Mouse (Mus musculus) bone marrow, adult 2 months (tissue): ENCODE results near the gene Gtf3c2. TPM values are rescaled to one million over a fixed set of nuclear protein-coding genes. Genes with fewer than 3 reads are reported as not detected.
"Not testable (repeated sequence)": the region's sequence is repeated elsewhere in the genome, so short reads cannot be mapped to it uniquely, and the experiment has no call there.

Experiments
- H3K27ac ChIP-seq: fragments of 200-500 bp; 2 replicates; pipeline ENCODE4 v1.5.1; 2012; ENCODE audit warnings: low read depth, mild to moderate bottlenecking, control low read depth, inconsistent platforms, low read length; ENCODE audit not compliant: control insufficient read depth, poor library complexity, insufficient read depth
- H3K4me1 ChIP-seq: fragments of 200-500 bp; 2 replicates; pipeline ENCODE4 v1.6.1; 2011; ENCODE audit warnings: low read length; ENCODE audit not compliant: control insufficient read depth, insufficient read depth
- H3K4me3 ChIP-seq: fragments of 200-500 bp; replicated peaks from 2 replicates; pipeline ENCODE3; 2011; ENCODE audit warnings: mild to moderate bottlenecking, low read depth, low read length, control low read depth; ENCODE audit not compliant: control insufficient read depth
- CTCF ChIP-seq: fragments of 200-500 bp; IDR thresholded peaks from 2 replicates; pipeline ENCODE4 v1.5.1; 2011; ENCODE audit warnings: low read length, control low read depth; ENCODE audit not compliant: control insufficient read depth, insufficient read depth
- POLR2A ChIP-seq: fragments of 200-500 bp; IDR thresholded peaks from 2 replicates; pipeline ENCODE4 v1.6.1; 2011; ENCODE audit warnings: low read depth, mild to moderate bottlenecking, control low read depth, low read length, borderline replicate concordance; ENCODE audit not compliant: control insufficient read depth
- WGBS: fragments of 180-500 bp; shearing (Covaris S2); methylation state at CpG from one replicate; pipeline ENCODE4 v1.1.7; 2018; 5-methylcytosine and 5-hydroxymethylcytosine counted together
- polyA plus RNA-seq: library from polyadenylated mRNA; stranded (reverse); fragments of >200 nt; gene quantifications from 2 replicates; pipeline ENCODE4 v1.2.4, GENCODE M21; 2011; ENCODE audit warnings: low replicate concordance; ENCODE audit not compliant: missing spikeins, insufficient read depth, insufficient read length

Gtf3c2 gene
- polyA plus RNA-seq, 1 experiment = 67.3 TPM

GRCm38 (mm10) chr5:31219070-31219469 is 39.1 kb upstream of the Gtf3c2 start:
- TF ChIP-seq POLR2A = no peak
- TF ChIP-seq CTCF = no peak
- Histone ChIP-seq H3K4me1 (peaks cover 1% of the 10 kb centered on the region; the same call in 1 of the 2 replicates), H3K4me3 (no peak overlapping the region), H3K27ac (no peak overlapping the region)
- WGBS = 6% methylated on average over 2 of the region's 2 CpGs

- WGBS = 27% methylated on average over 7 of the region's 7 CpGs
- no peak overlapping the region for H3K27ac ChIP-seq
- TF ChIP-seq POLR2A = no peak
- TF ChIP-seq CTCF = no peak
These were observed 38.4 kb upstream of the Gtf3c2 start for GRCm38 (mm10) chr5:31218294-31218693.

DNA sequence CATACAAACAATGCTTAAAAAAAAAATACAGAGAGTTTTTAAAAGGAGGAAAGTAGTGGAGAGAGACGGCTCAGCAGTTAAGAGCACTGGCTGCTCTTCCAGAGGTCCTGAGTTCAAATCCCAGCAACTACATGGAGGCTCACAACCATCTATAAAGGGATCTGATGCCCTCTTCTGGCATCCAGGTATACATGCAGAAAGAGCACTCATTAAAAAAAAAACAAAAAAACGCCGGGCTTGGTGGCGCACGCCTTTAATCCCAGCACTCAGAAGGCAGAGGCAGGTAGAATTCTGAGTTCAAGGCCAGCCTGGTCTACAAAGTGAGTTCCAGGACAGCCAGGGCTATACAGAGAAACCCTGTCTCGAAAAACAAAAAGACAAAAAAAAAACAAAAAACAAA is 36.6 kb upstream of the Gtf3c2 start:
- not testable (repeated sequence) for H3K4me1 ChIP-seq, H3K27ac ChIP-seq, H3K4me3 ChIP-seq
- WGBS = 74% methylated on average over 6 of the region's 6 CpGs

More at GRCm38 (mm10) chr5:31218294-31218693, 38.4 kb upstream of the Gtf3c2 start:
- Histone ChIP-seq H3K4me1 (peaks cover 1% of the 10 kb centered on the region; the same call in 1 of the 2 replicates), H3K4me3 (peak overlapping the region; percentile 17)

GRCm38 (mm10) chr5:31204421-31204820 is 24.5 kb upstream of the Gtf3c2 start:
- Histone ChIP-seq H3K4me3 (no peak overlapping the region), H3K27ac (no peak overlapping the region), H3K4me1 (no peaks in the 10 kb centered on the region)
- no peak for TF ChIP-seq CTCF
- no peak for TF ChIP-seq POLR2A
- WGBS = 90% methylated on average over 6 of the region's 6 CpGs

- TF ChIP-seq POLR2A (no peak), CTCF (no peak)
- Histone ChIP-seq H3K4me3 (no peak overlapping the region), H3K4me1 (no peaks in the 10 kb centered on the region), H3K27ac (no peak overlapping the region)
- WGBS = 94% methylated on average over 2 of the region's 2 CpGs
These were observed 23.9 kb upstream of the Gtf3c2 start for GRCm38 (mm10) chr5:31203866-31204265.

DNA sequence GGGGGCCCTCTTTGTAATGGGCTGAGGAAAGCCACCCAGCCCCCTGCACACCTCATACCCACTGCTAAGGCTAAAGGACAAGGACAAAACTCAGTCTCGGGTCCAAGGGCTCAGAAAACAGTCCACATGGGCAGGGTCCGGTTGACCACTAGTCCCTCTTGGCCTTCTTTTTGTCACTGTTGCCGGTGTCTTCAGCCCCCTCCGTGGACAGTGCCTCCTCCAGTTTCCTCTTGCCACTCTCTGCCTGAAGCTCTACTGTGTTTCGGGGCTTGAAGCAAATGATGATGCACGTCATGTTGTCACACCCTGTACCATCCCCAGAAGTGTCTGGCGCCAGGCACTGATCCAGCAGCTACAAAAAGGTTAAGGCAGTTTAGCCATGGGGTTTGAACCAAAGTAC is 23.0 kb upstream of the Gtf3c2 start:
- TF ChIP-seq POLR2A (no peak), CTCF (no peak)
- 86% methylated on average over 7 of the region's 7 CpGs for WGBS
- Histone ChIP-seq H3K4me3 (no peak overlapping the region), H3K27ac (no peak overlapping the region), H3K4me1 (no peaks in the 10 kb centered on the region)

DNA sequence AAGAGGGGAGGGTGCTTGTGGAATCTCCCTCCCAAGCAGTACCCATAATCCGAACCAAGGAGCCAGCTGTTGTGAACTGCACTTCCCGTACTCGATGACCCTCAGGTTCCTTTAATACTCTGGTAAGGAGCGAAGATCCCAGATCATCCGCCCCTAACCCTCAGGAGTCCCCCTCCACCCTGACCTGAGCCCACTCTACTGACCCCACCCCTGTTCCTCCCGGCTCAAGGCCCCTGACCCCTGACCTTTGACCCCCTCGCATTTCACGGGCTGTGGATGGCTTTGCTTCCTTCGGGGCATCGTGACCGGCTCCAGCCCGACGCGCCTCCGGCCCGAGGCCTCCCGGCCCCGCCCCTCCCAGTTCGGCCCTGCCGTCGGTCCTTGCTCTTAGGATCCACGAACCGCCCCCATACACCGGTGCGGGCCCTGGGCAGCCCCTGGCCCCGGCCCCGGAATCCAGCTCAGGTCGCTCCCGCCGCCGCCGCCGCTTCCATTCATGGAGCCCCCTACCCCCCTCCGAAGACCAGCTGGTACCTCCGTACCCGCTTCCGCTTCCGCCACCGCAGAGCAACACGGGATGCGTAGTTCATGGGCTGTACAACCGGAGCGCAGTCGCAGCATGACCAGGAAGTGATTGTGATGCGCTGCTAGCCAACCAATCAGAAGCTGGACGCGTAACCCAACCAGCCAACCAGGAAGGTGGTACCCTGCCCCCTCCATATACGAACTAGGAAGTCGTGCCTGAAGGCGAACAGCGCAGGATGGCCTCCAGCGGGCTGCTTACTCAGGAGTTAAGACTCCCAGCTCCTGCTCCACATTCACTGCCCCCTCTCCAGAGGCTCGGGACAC is 22.0 kb upstream of the Gtf3c2 start, which contains the start of gene Zfp513:
Gene Zfp513 (minus strand): TSS at position 562 of the 849 bp plus-strand sequence.
- WGBS = under 1% methylated on average over 53 of the region's 53 CpGs
- Histone ChIP-seq H3K4me1 (no peaks in the 10 kb centered on the region), H3K4me3 (peak within 1 kb of the TSS; percentile 72), H3K27ac (peak within 1 kb of the TSS; percentile 73)
- TF ChIP-seq CTCF (no peak), POLR2A (peak; percentile 82)

- 7% methylated on average over 13 of the region's 13 CpGs for WGBS
- no peak for TF ChIP-seq POLR2A
- no peak for TF ChIP-seq CTCF
- Histone ChIP-seq H3K4me3 (peak overlapping the region; percentile 72), H3K4me1 (no peaks in the 10 kb centered on the region), H3K27ac (peak overlapping the region; percentile 56)
These were observed 21.2 kb upstream of the Gtf3c2 start for GRCm38 (mm10) chr5:31201042-31201741.
